Mouse (Mus musculus) thymus, adult 18-20 months (tissue): ENCODE measurements around the gene Exoc4.

Source experiments
- DNase-seq, 2 experiments: peaks; one replicate each; pipeline ENCODE4 v3.0.0; 2022; ENCODE audit warnings: mixed read lengths in 2 of 2

Exoc4 gene

GRCm38 (mm10) chr6:33489788-33490187 lies 240.9 kb downstream of the Exoc4 start:
- no peak for DNase-seq

DNA sequence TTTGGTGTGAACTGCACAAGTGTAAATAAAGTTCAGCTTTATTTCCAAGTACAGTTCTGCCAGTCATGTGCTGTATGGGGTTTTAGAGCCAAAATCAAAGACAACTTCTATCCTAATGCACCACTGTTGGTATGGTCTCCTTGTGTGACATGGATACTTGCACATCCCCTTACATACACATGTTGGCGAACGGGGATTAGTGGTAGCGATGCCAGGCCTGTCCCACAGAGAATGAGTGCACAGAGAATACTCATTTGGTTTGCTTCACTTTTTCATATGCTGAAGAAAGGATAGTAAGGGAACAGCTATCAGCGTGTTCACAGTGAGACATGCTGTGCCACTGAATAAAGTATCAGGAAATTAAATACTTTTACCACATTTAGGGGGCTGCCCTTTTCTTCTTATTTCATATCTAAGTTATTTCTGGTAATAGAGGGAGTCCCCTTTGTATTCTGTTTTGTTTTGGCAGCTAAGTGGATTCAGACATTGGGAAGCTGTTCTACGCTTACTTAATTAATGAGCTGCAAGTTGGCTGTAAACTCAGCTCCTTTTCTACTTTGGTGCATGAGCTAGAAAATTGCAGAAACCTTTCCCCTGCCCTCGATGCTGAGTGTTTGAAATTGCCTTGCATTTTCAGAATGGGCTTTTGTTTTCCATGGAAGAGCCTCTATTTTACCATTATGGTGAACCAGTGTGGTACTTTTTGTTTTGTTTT lies 247.4 kb downstream of the Exoc4 start:
- no peak for DNase-seq

- DNase-seq, result no peak
Measured at GRCm38 (mm10) chr6:33497348-33497747, 248.5 kb downstream of the Exoc4 start.

- DNase-seq, result no peak
Measured at GRCm38 (mm10) chr6:33502388-33502787, 253.5 kb downstream of the Exoc4 start.

DNA sequence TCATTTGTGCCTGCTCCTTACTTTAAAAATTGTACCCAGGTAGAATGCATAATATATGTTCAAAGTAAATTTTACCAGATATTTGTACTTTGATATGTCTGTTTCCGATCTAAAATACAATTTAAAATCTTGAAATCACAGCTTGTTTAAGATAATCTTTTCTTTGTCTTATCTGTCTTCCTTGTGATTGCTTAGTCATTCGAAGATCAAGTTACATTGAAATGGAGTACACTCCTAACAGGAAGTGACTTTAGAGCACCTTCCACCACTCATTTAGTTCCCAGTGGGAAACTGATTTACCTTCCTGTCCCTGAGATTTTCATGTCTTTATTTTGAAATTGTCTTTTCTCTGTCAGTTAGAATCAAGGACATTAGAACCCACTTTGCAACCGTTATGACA lies 254.5 kb downstream of the Exoc4 start:
- DNase-seq, result no peak

GRCm38 (mm10) chr6:33507134-33507533 lies 258.2 kb downstream of the Exoc4 start:
- no peak for DNase-seq

DNA sequence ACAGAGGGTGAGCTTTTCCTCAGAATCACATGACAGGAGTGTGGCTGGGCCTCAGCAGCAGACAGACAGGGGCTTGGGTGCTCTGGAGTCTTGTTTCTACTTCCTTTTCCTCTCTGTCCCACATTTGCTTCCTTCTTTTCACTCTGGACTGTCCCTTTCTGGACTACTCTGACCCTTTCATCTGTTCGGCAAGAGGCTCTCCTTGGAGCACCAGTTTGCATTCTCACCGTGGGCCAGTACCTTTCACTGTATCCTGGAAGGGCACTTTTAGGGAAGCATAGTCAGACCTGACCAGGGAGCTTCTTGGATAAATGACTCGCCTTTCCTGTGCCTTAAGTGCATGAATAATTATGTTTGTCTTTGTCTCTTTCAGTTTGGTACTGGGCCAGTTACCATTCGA lies 266.5 kb downstream of the Exoc4 start:
- DNase-seq, result no peak

DNA sequence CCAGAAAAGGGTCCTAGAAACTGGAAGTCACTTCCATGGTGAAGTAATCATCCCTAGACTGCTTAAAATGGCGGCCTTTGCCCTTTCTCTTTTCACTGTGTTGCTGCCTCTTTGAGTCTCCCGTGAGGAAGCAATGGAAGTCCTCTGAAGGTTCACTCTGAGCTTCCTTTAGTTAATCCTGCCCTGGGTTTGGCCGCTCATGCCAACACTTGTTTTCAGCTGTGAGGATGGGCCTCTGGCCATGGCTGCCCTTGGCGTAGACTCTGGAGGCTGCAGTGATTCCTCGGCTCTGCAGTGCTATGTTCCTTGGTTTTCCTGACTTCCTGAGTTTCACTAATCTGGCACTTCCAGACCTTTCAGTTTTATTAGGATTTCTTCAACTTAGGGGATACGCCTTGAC lies 267.9 kb downstream of the Exoc4 start:
- DNase-seq, result no peak

DNA sequence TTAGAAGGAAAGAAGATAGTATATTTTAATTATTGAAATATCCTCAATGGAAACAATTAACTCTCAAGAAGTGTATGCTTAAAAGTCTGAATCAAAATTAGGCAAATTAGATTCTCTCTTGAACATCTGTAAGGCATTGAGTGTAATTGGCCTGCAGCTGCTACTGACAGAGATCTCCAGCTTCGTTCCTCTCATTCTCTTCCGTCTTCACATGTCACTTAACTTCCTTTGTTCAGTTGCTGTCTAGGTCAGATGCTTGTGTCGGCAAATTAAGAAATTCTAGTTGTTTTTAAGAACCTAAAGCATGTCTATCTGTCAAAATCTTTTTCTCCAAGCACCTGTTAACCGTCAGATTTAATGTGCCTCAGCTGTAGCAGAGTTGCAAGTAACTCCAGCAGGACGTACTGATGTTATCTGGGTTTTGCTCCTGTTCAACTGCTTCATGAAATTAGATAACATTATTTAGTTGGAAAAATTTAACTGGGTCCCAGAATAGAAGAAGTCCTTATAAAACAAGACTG lies 269.1 kb downstream of the Exoc4 start:
- DNase-seq, result peak in 1 of 2 experiments; percentile 22

GRCm38 (mm10) chr6:33525695-33526366 lies 276.9 kb downstream of the Exoc4 start:
- DNase-seq, result no peak

DNA sequence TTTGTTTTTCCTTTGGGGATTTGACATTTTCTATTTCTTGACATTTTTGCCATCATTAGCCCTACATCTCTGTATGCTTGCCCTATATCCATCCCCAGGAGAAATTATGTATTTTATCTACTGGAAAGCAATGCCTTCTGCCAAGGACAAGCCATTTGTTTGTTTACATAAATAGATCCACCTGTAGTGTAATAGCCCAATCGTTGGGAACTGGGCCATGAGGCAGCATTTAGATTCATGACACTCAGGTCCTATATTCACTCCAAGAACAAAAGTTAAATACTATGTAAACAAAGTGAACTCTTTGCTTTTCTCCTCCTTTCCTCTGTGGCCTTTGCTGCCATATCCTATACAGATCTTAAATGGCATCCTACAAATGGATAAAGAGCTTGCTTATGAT lies 291.5 kb downstream of the Exoc4 start:
- DNase-seq, result no peak

GRCm38 (mm10) chr6:33542712-33543111 lies 293.8 kb downstream of the Exoc4 start:
- DNase-seq, result no peak

- no peak for DNase-seq
Measured at GRCm38 (mm10) chr6:33551934-33552333, 303.0 kb downstream of the Exoc4 start.

DNA sequence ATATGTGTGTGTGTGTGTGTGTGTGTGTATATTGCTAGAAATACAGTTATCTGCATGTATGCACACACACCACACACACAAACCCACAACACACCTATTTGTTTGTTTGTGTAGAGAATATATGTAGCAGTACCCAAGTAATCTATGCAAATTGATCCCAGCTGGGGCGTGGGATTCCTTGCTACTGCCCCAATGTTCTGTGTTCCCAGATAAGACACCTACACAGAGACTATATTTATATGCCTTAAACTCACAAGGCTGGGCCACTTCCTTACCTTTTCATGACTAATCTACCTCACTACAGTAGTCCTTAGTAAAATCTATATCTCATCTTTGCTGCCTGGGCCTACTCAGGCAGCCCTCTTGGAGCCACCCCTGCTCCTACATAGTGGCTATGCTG lies 312.0 kb downstream of the Exoc4 start:
- DNase-seq, result no peak

GRCm38 (mm10) chr6:33561911-33562310 lies 313.0 kb downstream of the Exoc4 start:
- DNase-seq, result no peak

DNA sequence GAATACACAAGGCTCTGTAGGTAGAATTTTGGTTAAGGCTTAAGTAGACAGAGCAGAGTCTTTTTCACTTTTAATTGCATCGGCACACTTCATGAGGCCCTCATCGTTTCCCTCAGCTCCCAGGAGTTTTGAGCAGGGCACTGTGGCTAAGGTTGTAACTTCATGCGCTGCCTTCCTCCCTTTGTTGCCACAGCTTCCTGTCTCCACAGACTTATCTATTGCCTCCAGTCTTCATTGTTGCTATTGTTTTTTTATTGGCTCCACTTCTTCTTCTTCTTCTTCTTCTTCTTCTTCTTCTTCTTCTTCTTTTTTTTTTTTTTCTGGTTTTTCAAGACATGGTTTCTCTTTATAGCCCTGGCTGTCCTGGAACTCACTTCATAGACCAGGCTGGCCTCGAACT lies 327.1 kb downstream of the Exoc4 start:
- DNase-seq, result no peak

DNA sequence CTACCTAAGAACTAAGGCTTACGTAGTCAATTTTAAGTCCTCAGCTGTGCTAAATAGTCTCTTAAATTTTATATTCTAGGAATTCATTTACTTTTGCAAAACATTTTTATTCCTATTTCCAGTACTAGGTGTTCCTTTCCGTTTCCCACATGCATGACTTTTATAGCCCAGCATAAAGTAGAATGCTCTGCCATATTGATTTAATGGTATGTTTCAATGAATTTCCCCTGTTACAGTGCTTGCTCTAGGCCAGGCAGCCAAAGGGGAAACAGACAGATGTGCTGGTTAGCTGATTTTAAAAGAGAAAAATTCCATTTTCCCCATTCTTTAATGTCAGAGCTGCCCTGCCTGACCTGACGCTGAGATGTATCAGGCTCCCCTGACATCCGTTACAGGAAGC lies 359.6 kb downstream of the Exoc4 start:
- DNase-seq, result no peak

DNA sequence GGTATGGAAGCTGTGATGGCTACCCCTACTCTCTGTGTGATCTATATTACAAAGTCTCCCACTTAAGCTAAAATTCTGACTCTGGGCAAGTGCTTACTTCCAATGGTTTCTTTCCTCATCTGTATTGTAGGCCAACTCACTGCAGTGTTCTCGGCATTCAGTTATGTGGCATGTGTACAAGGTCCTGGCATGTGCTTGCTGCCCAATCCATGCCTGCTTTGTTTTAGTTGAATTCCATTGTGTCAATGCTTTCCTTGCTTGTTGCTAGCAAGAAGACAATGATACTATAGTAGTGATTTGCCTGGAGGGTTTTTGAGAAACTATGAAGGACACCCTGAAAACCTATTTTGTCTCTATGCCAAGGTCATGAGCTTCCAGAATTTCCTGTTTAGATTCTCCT lies 365.1 kb downstream of the Exoc4 start:
- DNase-seq, result no peak

DNA sequence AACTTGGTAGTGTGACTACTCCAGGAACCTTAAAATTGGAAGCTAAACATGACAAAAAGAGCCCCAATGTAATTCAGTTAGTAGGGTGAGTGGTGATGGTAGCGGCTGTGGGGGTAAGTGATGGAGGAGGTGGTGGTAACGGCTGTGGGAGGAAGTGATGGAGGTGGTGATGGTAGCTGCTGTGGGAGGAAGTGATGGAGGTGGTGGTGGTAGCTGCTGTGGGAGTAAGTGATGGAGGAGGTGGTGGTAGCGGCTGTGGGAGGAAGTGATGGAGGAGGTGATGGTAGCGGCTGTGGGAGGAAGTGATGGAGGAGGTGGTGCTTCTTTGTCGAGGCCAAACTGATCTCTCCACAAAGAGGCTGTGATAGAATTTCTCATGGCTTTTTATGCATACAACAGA lies 369.7 kb downstream of the Exoc4 start:
- DNase-seq, result no peak

GRCm38 (mm10) chr6:33620701-33621100 lies 371.8 kb downstream of the Exoc4 start:
- no peak for DNase-seq

GRCm38 (mm10) chr6:33625931-33626330 lies 377.0 kb downstream of the Exoc4 start:
- no peak for DNase-seq

DNA sequence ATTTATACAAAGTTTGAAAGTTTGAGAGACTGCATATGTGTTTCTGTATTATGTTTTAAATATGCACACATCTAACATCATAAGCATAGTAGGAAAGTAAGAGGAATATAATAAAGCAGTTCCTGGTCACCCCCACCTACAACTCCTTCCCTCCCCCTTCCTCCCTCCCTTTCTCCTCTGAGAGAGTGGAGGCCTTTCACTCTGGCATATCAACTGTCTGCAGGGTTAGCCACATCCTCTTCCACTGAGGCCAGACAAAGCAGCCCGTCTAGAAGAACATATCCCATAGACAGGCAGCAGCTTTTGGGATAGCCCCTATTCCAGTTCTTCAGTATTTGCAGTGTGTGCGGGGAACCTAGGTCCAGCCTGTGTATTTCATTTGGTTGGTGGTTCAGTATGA lies 382.2 kb downstream of the Exoc4 start:
- DNase-seq, result no peak

GRCm38 (mm10) chr6:33637192-33637591 lies 388.3 kb downstream of the Exoc4 start:
- DNase-seq, result no peak
